Mouse (Mus musculus): ENCODE results near the gene Rfx4. TPM values are rescaled to one million over a fixed set of nuclear protein-coding genes. Genes with fewer than 3 reads are reported as not detected.

Rfx4 gene
- polyA plus RNA-seq (2012; rRNA removed): 20.4 and 27.9 TPM in 2 replicates

GRCm38 (mm10) chr10:84755786-84756203 is at the start of gene Rfx4:
Gene Rfx4, plus strand, starts transcription at chr10:84756062.
- TF ChIP-seq CTCF (IDR thresholded peaks at IDR 0.05; ENCODE audit: borderline replicate concordance, extremely low read depth, insufficient read depth, insufficient read length) (no peak), POLR2A (IDR thresholded peaks at IDR 0.05; ENCODE audit: borderline replicate concordance, extremely low read depth, insufficient read depth, insufficient read length, poor library complexity, severe bottlenecking) (peak; percentile 24; the same call in 1 of the 2 replicates)
- peak; percentile 95 for DNase-seq (ENCODE audit: low read depth)

- TF ChIP-seq POLR2A (IDR thresholded peaks at IDR 0.05; ENCODE audit: borderline replicate concordance, extremely low read depth, insufficient read depth, insufficient read length, poor library complexity, severe bottlenecking) (no peak), CTCF (IDR thresholded peaks at IDR 0.05; ENCODE audit: borderline replicate concordance, extremely low read depth, insufficient read depth, insufficient read length) (no peak)
- DNase-seq (ENCODE audit: low read depth): peak; percentile 58
Observed at GRCm38 (mm10) chr10:84706543-84706942, 49.3 kb upstream of the Rfx4 start.

GRCm38 (mm10) chr10:84707226-84707625 is 48.6 kb upstream of the Rfx4 start:
- DNase-seq (ENCODE audit: low read depth): peak; percentile 72
- TF ChIP-seq POLR2A (IDR thresholded peaks at IDR 0.05; ENCODE audit: borderline replicate concordance, extremely low read depth, insufficient read depth, insufficient read length, poor library complexity, severe bottlenecking) (no peak), CTCF (IDR thresholded peaks at IDR 0.05; ENCODE audit: borderline replicate concordance, extremely low read depth, insufficient read depth, insufficient read length) (no peak)

GRCm38 (mm10) chr10:84707752-84708530 is 47.9 kb upstream of the Rfx4 start:
- DNase-seq (ENCODE audit: low read depth): peak; percentile 70
- TF ChIP-seq POLR2A (IDR thresholded peaks at IDR 0.05; ENCODE audit: borderline replicate concordance, extremely low read depth, insufficient read depth, insufficient read length, poor library complexity, severe bottlenecking) (no peak), CTCF (IDR thresholded peaks at IDR 0.05; ENCODE audit: borderline replicate concordance, extremely low read depth, insufficient read depth, insufficient read length) (no peak)

- TF ChIP-seq CTCF (IDR thresholded peaks at IDR 0.05; ENCODE audit: borderline replicate concordance, extremely low read depth, insufficient read depth, insufficient read length): 0 out of 2 replicates have a peak, but pooled peaks have one; percentile 13
- TF ChIP-seq POLR2A (IDR thresholded peaks at IDR 0.05; ENCODE audit: borderline replicate concordance, extremely low read depth, insufficient read depth, insufficient read length, poor library complexity, severe bottlenecking): no peak
- DNase-seq (ENCODE audit: low read depth): peak; percentile 70
Observed at GRCm38 (mm10) chr10:84710192-84710591, 45.7 kb upstream of the Rfx4 start.

- DNase-seq (ENCODE audit: low read depth): peak; percentile 89
- TF ChIP-seq CTCF (IDR thresholded peaks at IDR 0.05; ENCODE audit: borderline replicate concordance, extremely low read depth, insufficient read depth, insufficient read length) (no peak), POLR2A (IDR thresholded peaks at IDR 0.05; ENCODE audit: borderline replicate concordance, extremely low read depth, insufficient read depth, insufficient read length, poor library complexity, severe bottlenecking) (no peak)
Observed at GRCm38 (mm10) chr10:84710827-84711226, 45.0 kb upstream of the Rfx4 start.

GRCm38 (mm10) chr10:84711479-84711878 is 44.4 kb upstream of the Rfx4 start:
- peak; percentile 31 for DNase-seq (ENCODE audit: low read depth)
- TF ChIP-seq CTCF (IDR thresholded peaks at IDR 0.05; ENCODE audit: borderline replicate concordance, extremely low read depth, insufficient read depth, insufficient read length) (no peak; the same call in 1 of the 2 replicates), POLR2A (IDR thresholded peaks at IDR 0.05; ENCODE audit: borderline replicate concordance, extremely low read depth, insufficient read depth, insufficient read length, poor library complexity, severe bottlenecking) (no peak)

GRCm38 (mm10) chr10:84711940-84712339 is 43.9 kb upstream of the Rfx4 start:
- peak; percentile 44 for DNase-seq (ENCODE audit: low read depth)
- TF ChIP-seq POLR2A (IDR thresholded peaks at IDR 0.05; ENCODE audit: borderline replicate concordance, extremely low read depth, insufficient read depth, insufficient read length, poor library complexity, severe bottlenecking) (no peak), CTCF (IDR thresholded peaks at IDR 0.05; ENCODE audit: borderline replicate concordance, extremely low read depth, insufficient read depth, insufficient read length) (peak; percentile 32; the same call in 1 of the 2 replicates)

GRCm38 (mm10) chr10:84712532-84712931 is 43.3 kb upstream of the Rfx4 start:
- no peak for TF ChIP-seq CTCF (IDR thresholded peaks at IDR 0.05; ENCODE audit: borderline replicate concordance, extremely low read depth, insufficient read depth, insufficient read length)
- no peak for TF ChIP-seq POLR2A (IDR thresholded peaks at IDR 0.05; ENCODE audit: borderline replicate concordance, extremely low read depth, insufficient read depth, insufficient read length, poor library complexity, severe bottlenecking)
- peak; percentile 26 for DNase-seq (ENCODE audit: low read depth)

- no peak for TF ChIP-seq POLR2A (IDR thresholded peaks at IDR 0.05; ENCODE audit: borderline replicate concordance, extremely low read depth, insufficient read depth, insufficient read length, poor library complexity, severe bottlenecking)
- TF ChIP-seq CTCF (IDR thresholded peaks at IDR 0.05; ENCODE audit: borderline replicate concordance, extremely low read depth, insufficient read depth, insufficient read length): no peak
- no peak for DNase-seq (ENCODE audit: low read depth)
Observed at GRCm38 (mm10) chr10:84713043-84713442, 42.8 kb upstream of the Rfx4 start.

- DNase-seq (ENCODE audit: low read depth): no peak
- no peak for TF ChIP-seq CTCF (IDR thresholded peaks at IDR 0.05; ENCODE audit: borderline replicate concordance, extremely low read depth, insufficient read depth, insufficient read length)
- no peak for TF ChIP-seq POLR2A (IDR thresholded peaks at IDR 0.05; ENCODE audit: borderline replicate concordance, extremely low read depth, insufficient read depth, insufficient read length, poor library complexity, severe bottlenecking)
Observed at GRCm38 (mm10) chr10:84715639-84716038, 40.2 kb upstream of the Rfx4 start.

GRCm38 (mm10) chr10:84716581-84716980 is 39.3 kb upstream of the Rfx4 start:
- no peak for DNase-seq (ENCODE audit: low read depth)
- TF ChIP-seq CTCF (IDR thresholded peaks at IDR 0.05; ENCODE audit: borderline replicate concordance, extremely low read depth, insufficient read depth, insufficient read length) (no peak), POLR2A (IDR thresholded peaks at IDR 0.05; ENCODE audit: borderline replicate concordance, extremely low read depth, insufficient read depth, insufficient read length, poor library complexity, severe bottlenecking) (no peak)
